Mouse (Mus musculus) heart, embryonic 10.5 days (tissue): ENCODE data around the gene Lnx1. TPM values are rescaled to one million over a fixed set of nuclear protein-coding genes. Genes with fewer than 3 reads are reported as not detected.

Source experiments
- DNase-seq: peaks from one replicate; pipeline ENCODE4 v3.0.0-alpha.2; 2017; ENCODE audit warnings: low spot score
- H3K27ac ChIP-seq: fragments of 300-500 bp; sonication (generic); 2 replicates; pipeline ENCODE4 v1.5.1; 2016; ENCODE audit warnings: mild to moderate bottlenecking
- H3K27me3 ChIP-seq: fragments of 300-500 bp; sonication (generic); 2 replicates; pipeline ENCODE4 v1.6.1; 2016; ENCODE audit warnings: mild to moderate bottlenecking; ENCODE audit not compliant: poor library complexity, insufficient read depth, severe bottlenecking
- H3K36me3 ChIP-seq: fragments of 300-500 bp; sonication (generic); 2 replicates; pipeline ENCODE4 v1.6.1; 2016; ENCODE audit warnings: mild to moderate bottlenecking, moderate library complexity
- H3K4me1 ChIP-seq: fragments of 300-500 bp; sonication (generic); 2 replicates; pipeline ENCODE4 v1.6.1; 2016; ENCODE audit warnings: mild to moderate bottlenecking
- H3K4me3 ChIP-seq: fragments of 300-500 bp; sonication (generic); 2 replicates; pipeline ENCODE4 v1.5.1; 2016; ENCODE audit warnings: mild to moderate bottlenecking, moderate library complexity
- H3K9me3 ChIP-seq: fragments of 300-500 bp; sonication (generic); 2 replicates; pipeline ENCODE4 v1.6.1; 2016; ENCODE audit warnings: mild to moderate bottlenecking, moderate library complexity
- WGBS: fragments of 180-500 bp; shearing (Covaris S2); methylation state at CpG from one replicate; pipeline ENCODE4 v1.1.7; 2016; 5-methylcytosine and 5-hydroxymethylcytosine counted together
- polyA plus RNA-seq: library from polyadenylated mRNA; unstranded; fragments of >200 nt; fragmentation: Nextera tagmentation; extraction: Ambion mirVana; gene quantifications from 2 replicates; pipeline ENCODE4 v1.2.1, GENCODE M21; 2016

Lnx1 gene
- polyA plus RNA-seq, 1 experiment from 2014 or later = 0.87 TPM

DNA sequence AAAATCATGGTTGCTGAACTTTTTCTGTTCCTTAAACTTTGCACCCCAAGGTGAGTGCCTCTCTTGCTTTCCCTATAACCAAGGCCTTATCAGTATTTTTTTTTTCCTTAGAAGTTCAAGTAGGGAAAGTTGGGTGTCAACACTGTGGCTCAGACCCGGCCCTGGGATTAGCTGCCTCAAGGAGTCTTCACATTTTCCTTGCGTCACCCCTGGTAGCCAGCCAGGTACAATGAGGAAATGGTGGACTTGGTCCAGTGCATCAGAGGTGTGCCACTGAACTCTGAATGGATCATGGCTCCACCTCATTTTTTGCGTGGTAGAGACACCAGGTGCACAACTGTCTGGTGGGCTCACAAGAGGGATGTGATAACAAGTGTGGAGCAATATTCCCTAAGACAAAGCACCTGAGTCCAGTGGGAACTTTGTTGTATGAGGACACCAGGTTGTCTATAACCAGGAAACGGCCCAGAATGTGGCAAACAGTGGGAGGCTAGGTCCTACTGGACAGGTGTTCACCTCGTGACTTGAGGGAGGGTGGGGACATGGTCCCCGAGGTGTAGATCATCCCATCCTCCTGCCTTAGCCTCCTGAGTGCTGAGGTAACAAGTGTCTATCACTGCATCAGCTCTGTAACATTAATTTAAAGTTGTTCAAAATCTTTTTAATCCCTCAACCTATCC, 10.2 kb downstream of the Lnx1 start:
- H3K27ac ChIP-seq = no peak overlapping the region
- DNase-seq = no peak
- H3K9me3 ChIP-seq = no peaks in the 10 kb centered on the region
- 82% methylated on average over 6 of the region's 6 CpGs for WGBS
- no peaks in the 10 kb centered on the region for H3K36me3 ChIP-seq
- H3K27me3 ChIP-seq = no peaks in the 10 kb centered on the region
- peaks cover 9% of the 10 kb centered on the region for H3K4me1 ChIP-seq
- no peak overlapping the region for H3K4me3 ChIP-seq

- WGBS = 80% methylated on average over 2 of the region's 2 CpGs
- Histone ChIP-seq H3K4me3 (no peak overlapping the region), H3K9me3 (no peaks in the 10 kb centered on the region), H3K36me3 (no peaks in the 10 kb centered on the region), H3K27ac (no peak overlapping the region), H3K4me1 (peaks cover 4% of the 10 kb centered on the region), H3K27me3 (no peaks in the 10 kb centered on the region)
- DNase-seq = no peak
These were observed 13.9 kb downstream of the Lnx1 start for GRCm38 (mm10) chr5:74688822-74689221.

- 72% methylated on average over 5 of the region's 5 CpGs for WGBS
- H3K27ac ChIP-seq = no peak overlapping the region
- no peak overlapping the region for H3K4me3 ChIP-seq
- H3K27me3 ChIP-seq = no peaks in the 10 kb centered on the region
- H3K36me3 ChIP-seq = no peaks in the 10 kb centered on the region
- H3K9me3 ChIP-seq = no peaks in the 10 kb centered on the region
- no peak for DNase-seq
- H3K4me1 ChIP-seq = peaks cover 6% of the 10 kb centered on the region; the same call in 1 of the 2 replicates
These were observed 17.8 kb downstream of the Lnx1 start for GRCm38 (mm10) chr5:74684944-74685343.

GRCm38 (mm10) chr5:74683832-74684231, 18.9 kb downstream of the Lnx1 start:
- Histone ChIP-seq H3K36me3 (no peaks in the 10 kb centered on the region), H3K4me1 (peaks cover 6% of the 10 kb centered on the region; the same call in 1 of the 2 replicates), H3K4me3 (no peak overlapping the region), H3K9me3 (no peaks in the 10 kb centered on the region), H3K27me3 (no peaks in the 10 kb centered on the region), H3K27ac (no peak overlapping the region)
- DNase-seq = no peak
- WGBS = 73% methylated on average over 2 of the region's 2 CpGs

- Histone ChIP-seq H3K27me3 (no peaks in the 10 kb centered on the region), H3K36me3 (no peaks in the 10 kb centered on the region), H3K27ac (no peak overlapping the region), H3K9me3 (no peaks in the 10 kb centered on the region), H3K4me1 (peaks cover 10% of the 10 kb centered on the region; the same call in 1 of the 2 replicates), H3K4me3 (no peak overlapping the region)
- no peak for DNase-seq
- 93% methylated on average over 1 of the region's 1 CpGs for WGBS
These were observed 20.0 kb downstream of the Lnx1 start for GRCm38 (mm10) chr5:74682735-74683134.

- peaks cover 16% of the 10 kb centered on the region; the same call in 1 of the 2 replicates for H3K4me1 ChIP-seq
- 82% methylated on average over 7 of the region's 7 CpGs for WGBS
- H3K27me3 ChIP-seq = no peaks in the 10 kb centered on the region
- no peak overlapping the region for H3K27ac ChIP-seq
- no peaks in the 10 kb centered on the region for H3K9me3 ChIP-seq
- H3K36me3 ChIP-seq = no peaks in the 10 kb centered on the region
- H3K4me3 ChIP-seq = no peak overlapping the region
- no peak for DNase-seq
These were observed 23.1 kb downstream of the Lnx1 start for GRCm38 (mm10) chr5:74679631-74680030.

DNA sequence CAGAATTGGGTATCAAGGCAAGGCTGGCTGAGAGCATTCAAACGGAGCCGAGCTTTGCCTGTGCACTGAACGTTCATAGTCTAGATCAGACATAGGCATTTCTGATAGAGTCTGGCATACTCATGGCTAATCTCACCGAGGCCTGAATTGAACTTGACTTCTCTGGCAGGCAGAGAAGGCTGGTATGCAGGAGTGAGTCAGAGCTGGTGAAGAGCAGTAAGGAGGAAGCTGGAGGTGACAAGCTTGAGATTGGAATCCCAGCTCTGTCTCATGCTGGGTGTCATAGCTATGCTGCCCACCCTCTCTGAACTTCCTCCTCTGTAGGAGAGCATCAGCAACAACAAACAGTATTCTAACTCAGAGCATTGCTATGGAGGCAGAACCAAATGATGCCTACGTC, 24.0 kb downstream of the Lnx1 start:
- Histone ChIP-seq H3K4me1 (peaks cover 18% of the 10 kb centered on the region; the same call in 1 of the 2 replicates), H3K27me3 (no peaks in the 10 kb centered on the region), H3K4me3 (no peak overlapping the region), H3K27ac (no peak overlapping the region), H3K9me3 (no peaks in the 10 kb centered on the region), H3K36me3 (no peaks in the 10 kb centered on the region)
- 72% methylated on average over 5 of the region's 5 CpGs for WGBS
- no peak for DNase-seq

DNA sequence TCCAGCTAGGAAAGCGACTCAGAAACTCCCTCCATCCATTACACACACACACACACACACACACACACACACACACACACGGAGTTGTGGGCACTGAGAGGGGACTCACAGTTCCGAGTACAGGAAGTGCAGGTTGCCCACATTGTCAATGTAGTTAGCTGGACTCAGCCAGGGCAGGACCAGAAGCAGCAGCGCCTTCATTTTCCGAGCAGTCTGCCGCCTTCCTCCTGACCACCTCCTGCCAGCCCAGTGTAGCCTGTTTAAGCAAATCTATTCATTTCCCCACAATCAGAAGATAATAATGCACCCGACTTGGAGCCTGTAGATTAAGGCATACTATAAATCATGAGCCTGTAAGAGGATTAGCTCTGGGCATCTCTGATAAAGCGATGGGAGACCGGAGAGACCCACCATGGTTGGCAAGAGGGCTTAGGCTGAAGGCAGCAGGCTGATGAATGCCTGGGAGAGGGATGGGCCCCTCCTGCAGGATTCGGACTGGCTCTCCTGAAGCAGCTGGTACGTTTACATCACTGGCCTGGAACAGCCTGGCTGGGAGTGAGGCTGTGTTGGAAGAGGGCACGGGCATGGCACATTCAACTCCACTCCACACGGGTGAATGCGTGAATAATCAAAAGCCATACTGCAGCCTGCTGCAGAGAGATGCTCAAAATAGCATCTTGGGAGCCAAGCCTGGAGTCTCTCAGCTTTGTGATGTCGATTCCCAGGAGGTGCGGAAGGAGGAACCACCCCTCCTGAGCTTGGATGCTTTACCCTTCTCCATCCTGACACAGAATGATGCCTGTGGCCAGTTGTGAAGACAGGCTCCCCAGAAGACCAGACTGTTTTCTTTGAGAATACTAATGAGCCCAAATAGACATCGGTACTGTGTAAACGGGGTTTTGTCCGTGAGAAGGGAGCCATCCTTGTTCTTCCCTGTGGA, 25.0 kb downstream of the Lnx1 start:
- H3K4me3 ChIP-seq = no peak overlapping the region
- no peaks in the 10 kb centered on the region for H3K36me3 ChIP-seq
- WGBS = 68% methylated on average over 19 of the region's 19 CpGs
- H3K27me3 ChIP-seq = no peaks in the 10 kb centered on the region
- no peak overlapping the region for H3K27ac ChIP-seq
- DNase-seq = no peak
- H3K4me1 ChIP-seq = peaks cover 14% of the 10 kb centered on the region; the same call in 1 of the 2 replicates
- H3K9me3 ChIP-seq = no peaks in the 10 kb centered on the region

DNA sequence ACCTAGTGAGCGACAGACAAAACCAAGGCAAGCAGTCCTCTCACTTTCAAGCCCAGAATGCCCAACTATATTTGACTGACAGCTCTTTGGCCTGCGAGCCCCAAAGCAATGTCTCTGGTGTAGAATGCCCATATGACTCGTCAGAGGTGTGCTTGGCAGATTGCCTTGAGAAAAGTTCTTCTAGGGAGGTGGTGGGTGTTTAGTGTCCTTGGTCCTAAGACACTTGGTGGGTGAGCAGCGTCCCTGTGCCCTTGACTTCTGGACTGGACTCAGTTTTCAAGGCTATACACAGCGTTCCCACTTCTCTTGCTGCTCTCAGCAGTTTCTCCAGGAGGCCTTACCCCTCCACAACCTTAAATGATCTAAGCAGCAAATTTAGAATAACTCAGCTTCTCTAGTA, 30.2 kb downstream of the Lnx1 start:
- 84% methylated on average over 5 of the region's 5 CpGs for WGBS
- no peak for DNase-seq
- Histone ChIP-seq H3K27me3 (no peaks in the 10 kb centered on the region), H3K36me3 (no peaks in the 10 kb centered on the region), H3K4me3 (no peak overlapping the region), H3K27ac (no peak overlapping the region), H3K4me1 (peaks cover 7% of the 10 kb centered on the region; the same call in 1 of the 2 replicates), H3K9me3 (no peaks in the 10 kb centered on the region)

DNA sequence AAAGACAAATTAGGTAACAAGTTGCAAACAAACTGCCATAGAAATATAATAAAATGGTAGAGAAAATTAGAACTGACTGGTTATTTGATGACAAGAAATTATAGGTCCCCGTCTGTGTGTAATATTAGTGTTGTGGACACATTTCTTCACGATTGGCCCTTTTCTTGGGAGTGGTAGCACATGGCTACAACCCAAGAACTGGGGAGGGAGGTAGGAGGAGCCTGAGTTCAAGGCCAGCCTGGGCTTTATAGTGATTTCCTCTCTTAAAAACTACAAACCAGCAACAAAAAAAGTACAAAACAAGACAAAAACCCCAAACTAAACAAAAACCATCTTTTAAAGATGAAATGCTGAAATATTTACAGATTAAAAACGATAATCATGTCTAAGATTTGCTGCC, 31.8 kb downstream of the Lnx1 start:
- WGBS = 78% methylated on average over 3 of the region's 3 CpGs
- H3K4me3 ChIP-seq = no peak overlapping the region
- DNase-seq = no peak

DNA sequence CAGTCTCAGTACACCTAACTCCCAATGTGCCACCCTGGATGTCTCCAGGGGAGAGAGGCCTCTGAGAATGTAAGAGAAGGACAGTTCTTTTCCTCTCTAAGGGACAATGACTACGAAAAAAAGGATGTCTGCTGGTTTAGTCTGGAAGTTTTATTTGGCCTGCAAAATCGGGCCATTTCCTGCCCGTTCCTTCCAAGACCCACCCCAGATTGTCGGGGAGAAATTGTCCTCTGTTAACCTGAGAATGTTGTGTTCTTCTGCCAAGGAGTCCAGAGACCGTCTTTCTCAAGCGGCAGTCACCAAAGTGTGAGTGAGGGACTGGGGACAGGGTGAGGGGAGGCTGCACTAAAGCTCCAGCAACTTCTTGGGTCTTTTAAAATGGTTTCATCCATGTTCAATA, 32.8 kb downstream of the Lnx1 start:
- Histone ChIP-seq H3K4me1 (0 out of 2 replicates have a peak, but pooled peaks cover 3% of the 10 kb centered on the region), H3K4me3 (no peak overlapping the region), H3K27ac (no peak overlapping the region), H3K27me3 (no peaks in the 10 kb centered on the region), H3K9me3 (no peaks in the 10 kb centered on the region), H3K36me3 (no peaks in the 10 kb centered on the region)
- 79% methylated on average over 6 of the region's 6 CpGs for WGBS
- DNase-seq = no peak

More for the DNA sequence above, 31.8 kb downstream of the Lnx1 start:
- Histone ChIP-seq H3K9me3 (no peaks in the 10 kb centered on the region), H3K4me1 (0 out of 2 replicates have a peak, but pooled peaks cover 3% of the 10 kb centered on the region), H3K27ac (no peak overlapping the region), H3K27me3 (no peaks in the 10 kb centered on the region), H3K36me3 (no peaks in the 10 kb centered on the region)

GRCm38 (mm10) chr5:74668956-74669355, 33.8 kb downstream of the Lnx1 start:
- DNase-seq = no peak
- Histone ChIP-seq H3K27ac (no peak overlapping the region), H3K9me3 (no peaks in the 10 kb centered on the region), H3K36me3 (no peaks in the 10 kb centered on the region), H3K4me3 (no peak overlapping the region), H3K27me3 (no peaks in the 10 kb centered on the region), H3K4me1 (no peaks in the 10 kb centered on the region)
- WGBS = 45% methylated on average over 6 of the region's 6 CpGs

DNA sequence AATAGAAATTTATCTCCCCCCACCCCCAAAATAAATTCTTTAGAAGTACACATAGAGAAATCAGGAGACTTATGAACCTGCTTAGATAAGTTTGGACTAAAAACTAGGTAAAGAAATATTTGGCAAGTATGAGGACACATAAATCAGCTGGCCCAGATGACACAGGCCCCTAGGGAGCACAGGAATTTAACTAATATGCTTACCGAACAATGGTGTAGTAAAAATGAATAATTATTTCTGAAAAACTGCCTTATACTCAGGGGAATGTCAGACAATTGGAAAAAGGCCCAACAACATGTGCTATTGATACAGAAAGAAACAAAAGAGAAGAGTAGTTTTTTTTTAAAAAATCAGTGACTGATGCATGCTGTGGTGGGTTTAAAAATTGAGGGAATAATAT, 40.1 kb downstream of the Lnx1 start:
- no peaks in the 10 kb centered on the region for H3K4me1 ChIP-seq
- no peak for DNase-seq
- no peaks in the 10 kb centered on the region for H3K9me3 ChIP-seq
- no peak overlapping the region for H3K4me3 ChIP-seq
- 67% methylated on average over 1 of the region's 1 CpGs for WGBS
- H3K27ac ChIP-seq = no peak overlapping the region
- no peaks in the 10 kb centered on the region for H3K36me3 ChIP-seq
- no peaks in the 10 kb centered on the region for H3K27me3 ChIP-seq
